Comparison of ENCODE assay signal across 9 mouse cellular contexts in the genomic region with DNA sequence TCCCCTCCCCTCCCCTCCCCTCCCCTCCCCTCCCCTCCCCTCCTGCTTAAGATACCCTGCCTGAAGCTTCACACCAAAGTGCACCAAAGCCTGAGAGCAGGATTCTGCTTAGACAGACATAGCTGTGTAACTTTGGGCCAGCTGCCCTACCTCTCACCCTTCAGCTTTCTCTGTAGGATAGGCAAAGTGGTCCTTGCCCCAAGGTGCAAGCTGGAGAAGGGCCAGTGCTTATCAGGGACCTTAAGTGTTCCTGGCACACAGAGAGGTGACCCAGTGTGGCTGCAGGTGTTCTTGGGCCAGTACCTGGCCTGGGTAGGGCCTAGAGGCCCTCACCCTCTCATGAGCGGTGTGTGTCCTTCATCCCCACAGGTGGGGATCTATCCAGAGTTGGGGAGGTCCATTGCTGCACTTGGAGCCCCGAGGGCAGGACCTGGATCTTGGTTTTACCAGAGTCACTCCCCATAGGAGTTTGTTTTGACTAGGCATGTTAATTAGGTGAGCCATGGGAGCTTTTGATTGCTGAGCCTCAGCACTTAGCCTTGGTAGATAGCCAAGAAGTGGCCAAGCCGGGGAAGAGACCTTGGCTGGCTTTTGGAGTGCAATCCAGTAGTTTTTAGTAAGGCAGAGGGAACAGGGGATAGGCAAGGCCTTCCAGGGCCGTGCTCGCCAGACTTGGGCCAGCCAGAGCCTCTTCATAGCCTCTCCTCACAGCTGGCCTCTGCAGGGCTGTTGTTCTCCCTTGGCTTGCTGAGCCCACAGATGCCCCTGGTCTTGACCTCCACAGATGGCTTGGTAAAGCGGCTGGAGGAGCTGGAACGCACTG. TPM values are rescaled to one million over a fixed set of nuclear protein-coding genes. Genes with fewer than 3 reads are reported as not detected.
DNase-seq lines count a peak whose midpoint lies in the region; ATAC-seq lines count a peak whose summit lies in the region.
"Had no signal": no experiment of that assay in that cellular context is flagged by ENCODE, and none has a peak within 500 bp of the region (broad histone marks: within the 10 kb centered on the region; RNA-seq: fewer than 3 reads in every experiment).

No protein-coding gene starts in this region.

- 62% methylated on average over 7 of the region's 7 CpGs for WGBS in heart, embryonic 13.5 days

- H3K4me2 ChIP-seq in heart, embryonic 13.5 days: no peak overlapping the region

- ATAC-seq in heart, embryonic 13.5 days (ENCODE audit: extremely low read depth, insufficient number of reproducible peaks, low FRiP score, low TSS enrichment): no peak

- H3K27me3 ChIP-seq in heart, embryonic 13.5 days (replicated peaks): no peaks in the 10 kb centered on the region

- H3K27ac ChIP-seq in heart, embryonic 13.5 days (replicated peaks): peak overlapping the region; percentile 94

- H3K4me3 ChIP-seq in heart, embryonic 13.5 days: no peak overlapping the region

- H3K36me3 ChIP-seq in heart, embryonic 13.5 days: peaks cover 79% of the 10 kb centered on the region

- H3K9me3 ChIP-seq in heart, embryonic 13.5 days: no peaks in the 10 kb centered on the region

- H3K9ac ChIP-seq in heart, embryonic 13.5 days: peak overlapping the region; percentile 58

- H3K4me1 ChIP-seq in heart, embryonic 13.5 days: peaks cover 27% of the 10 kb centered on the region

- peak; percentile 69 for DNase-seq in kidney, adult 11 months
- no peak for DNase-seq in kidney, postnatal 4 days
- peak; percentile 69 for DNase-seq in adrenal gland, postnatal 14 days
- DNase-seq in lung, postnatal 25 days (ENCODE audit: low spot score): peak; percentile 32
- DNase-seq in c-Kit-positive CD71-positive TER-119-positive erythroid progenitor cells, embryonic 14.5 days (ENCODE audit: low spot score): no peak
- no peak for DNase-seq in layer of hippocampus, postnatal 25 days (ENCODE audit: extremely low spot score in 1 of 2, low spot score in 1 of 2)
- no peak for DNase-seq in right cerebral cortex, postnatal 10 days (ENCODE audit: low spot score in 2 of 2)

RNA-seq across cellular contexts. Expression of a gene that starts 10.3 kb away (rescaled TPM):
- total RNA-seq in adrenal gland, postnatal 14 days (2021): not detected in 2 replicates
- 0.27 and 0.34 TPM in 2 replicates for polyA plus RNA-seq in heart, embryonic 13.5 days (2015; fragmentation: Nextera tagmentation; extraction: Ambion mirVana)
- not detected for total RNA-seq in layer of hippocampus, postnatal 25 days (2021)
- polyA plus RNA-seq: spleen, adult 2 months had no signal

RNA-seq across cellular contexts. Expression of a gene that starts 15.1 kb away (rescaled TPM):
- total RNA-seq in adrenal gland, postnatal 14 days (2021): 0.22 TPM in 1 of 2 replicates, not detected in the other
- 0.35 and 0.78 TPM in 2 replicates for polyA plus RNA-seq in heart, embryonic 13.5 days (2015; fragmentation: Nextera tagmentation; extraction: Ambion mirVana)
- total RNA-seq in layer of hippocampus, postnatal 25 days (2021): under 1 TPM; 0.94 to 0.98 TPM
- polyA plus RNA-seq: spleen, adult 2 months had no signal

RNA-seq across cellular contexts. Expression of a gene that starts 15.3 kb away (rescaled TPM):
- 18.6 and 22.9 TPM in 2 replicates for total RNA-seq in adrenal gland, postnatal 14 days (2021)
- 32.4 and 33.4 TPM in 2 replicates for polyA plus RNA-seq in heart, embryonic 13.5 days (2015; fragmentation: Nextera tagmentation; extraction: Ambion mirVana)
- total RNA-seq in layer of hippocampus, postnatal 25 days (2021): 10 to 100 TPM; 42.0 to 50.6 TPM

RNA-seq across cellular contexts. Expression of a gene that starts 41.1 kb away (rescaled TPM):
- total RNA-seq in adrenal gland, postnatal 14 days (2021): 0.30 TPM in 1 of 2 replicates, not detected in the other
- polyA plus RNA-seq in heart, embryonic 13.5 days (2015; fragmentation: Nextera tagmentation; extraction: Ambion mirVana): 10.6 and 12.4 TPM in 2 replicates
- total RNA-seq in layer of hippocampus, postnatal 25 days (2021): 1 to 10 TPM; 3.3 to 4.2 TPM

Comparison
In these comparisons a context has a peak if more than half of its experiments do, and no peak if none do; other contexts are left out.
1. DNase-seq: peak in kidney, adult 11 months (single experiment), adrenal gland, postnatal 14 days (single experiment) and lung, postnatal 25 days (single experiment); none in kidney, postnatal 4 days (0 of 2), c-Kit-positive CD71-positive TER-119-positive erythroid progenitor cells, embryonic 14.5 days (single experiment), layer of hippocampus, postnatal 25 days (0 of 2) and right cerebral cortex, postnatal 10 days (0 of 2).